Mouse (Mus musculus): ENCODE data around the gene Cfi.
A peak's percentile ranks its signal among the peaks of the same experiment; 100 is the strongest.

Gene Cfi

DNA sequence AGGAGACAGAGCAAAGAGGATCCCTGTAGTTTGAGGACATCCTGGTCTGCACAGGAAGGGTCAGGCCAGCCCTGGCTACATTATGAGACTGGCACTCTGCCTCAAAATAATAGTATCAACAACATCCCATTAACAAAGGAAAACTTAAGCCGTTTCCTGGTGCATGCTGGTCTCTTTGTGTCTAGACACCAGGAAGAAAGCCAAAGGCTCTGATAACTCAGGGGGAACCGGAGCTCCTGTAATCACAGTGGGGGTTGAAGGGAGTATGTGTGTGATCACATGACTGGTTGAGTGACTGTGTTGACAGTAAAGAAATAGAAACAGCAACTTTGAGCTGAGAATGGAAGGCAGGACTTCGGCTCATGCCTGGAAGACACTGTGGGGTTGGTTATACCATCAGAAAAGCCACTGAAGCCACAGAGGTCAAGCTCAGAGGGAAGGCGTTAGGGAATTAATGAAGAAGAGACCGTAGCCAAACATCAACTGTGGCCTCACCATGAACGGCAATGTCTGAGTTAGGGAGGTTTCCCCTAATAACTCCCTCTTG is at the start of gene Cfi:
Cfi (plus strand) TSS at position 497 of the 547 bp plus-strand sequence.
- no peak for DNase-seq (ENCODE audit: low read depth, low spot score)

DNA sequence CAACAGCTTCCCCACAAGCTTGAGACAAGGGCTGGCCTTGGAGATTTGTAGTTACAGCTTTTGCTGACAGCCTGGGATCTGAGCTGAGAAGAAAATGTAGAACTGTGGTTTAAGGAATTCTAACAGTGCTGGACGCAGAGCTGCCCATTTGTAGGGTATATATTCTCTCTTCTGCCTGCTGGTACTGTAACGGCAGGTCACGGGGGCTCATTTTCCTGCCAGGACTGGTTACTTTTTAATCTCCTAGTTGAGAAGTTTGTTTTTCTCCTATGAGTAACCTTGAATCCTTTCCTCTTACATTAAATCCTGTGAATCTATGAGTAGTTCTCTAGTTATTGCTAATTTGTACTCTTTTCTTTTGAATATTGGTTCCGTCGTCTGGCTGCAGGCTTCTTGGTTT is 41.9 kb upstream of the Cfi start:
- no peak for DNase-seq (ENCODE audit: low read depth, low spot score)

DNA sequence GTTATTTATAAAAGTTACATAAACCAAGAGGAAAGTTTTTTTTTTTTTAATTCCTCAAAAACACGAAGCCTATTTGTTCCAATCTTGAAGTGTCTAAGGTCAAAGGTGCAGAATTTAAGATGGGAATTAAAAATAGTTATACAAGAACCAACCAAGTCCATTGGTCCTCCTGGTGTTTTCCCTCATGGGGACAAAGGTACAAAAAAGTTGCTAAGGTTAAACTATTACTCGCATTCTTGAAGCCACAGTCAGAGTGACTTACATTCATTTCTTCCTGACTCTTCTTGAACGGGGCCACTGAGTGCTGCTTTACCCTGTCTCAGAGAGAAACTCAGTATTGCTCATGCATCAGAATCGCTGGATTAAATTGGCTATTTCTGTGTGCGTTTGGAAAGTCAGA is 38.3 kb upstream of the Cfi start:
- DNase-seq (ENCODE audit: low read depth, low spot score), result no peak

- DNase-seq (ENCODE audit: low read depth, low spot score), result no peak
Observed at GRCm38 (mm10) chr3:129798551-129798950, 37.1 kb upstream of the Cfi start.

DNA sequence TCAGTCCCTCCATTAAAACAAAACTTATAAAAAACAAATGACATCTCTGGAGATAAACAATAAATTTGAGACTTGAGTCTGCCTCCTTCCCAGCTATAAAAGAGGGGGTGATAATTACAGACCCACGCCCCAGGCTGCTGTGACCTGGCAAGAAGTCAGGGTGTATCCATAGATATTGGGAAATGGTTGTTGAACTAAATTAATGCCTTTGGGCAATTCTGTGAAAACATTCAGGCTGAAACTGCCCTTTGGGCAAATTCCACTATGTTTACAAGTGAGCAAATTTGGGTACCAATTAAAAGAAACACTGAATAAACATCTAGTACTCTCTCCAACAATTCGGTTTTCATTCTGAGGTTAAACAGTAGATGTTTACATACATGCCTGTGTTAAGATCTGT is 36.7 kb upstream of the Cfi start:
- no peak for DNase-seq (ENCODE audit: low read depth, low spot score)

GRCm38 (mm10) chr3:129803765-129804164 is 31.9 kb upstream of the Cfi start, which contains the start of gene Lrit3:
Gene Lrit3, minus strand, starts transcription at chr3:129804030.
- peak; percentile 69 for DNase-seq (ENCODE audit: low read depth, low spot score)

DNA sequence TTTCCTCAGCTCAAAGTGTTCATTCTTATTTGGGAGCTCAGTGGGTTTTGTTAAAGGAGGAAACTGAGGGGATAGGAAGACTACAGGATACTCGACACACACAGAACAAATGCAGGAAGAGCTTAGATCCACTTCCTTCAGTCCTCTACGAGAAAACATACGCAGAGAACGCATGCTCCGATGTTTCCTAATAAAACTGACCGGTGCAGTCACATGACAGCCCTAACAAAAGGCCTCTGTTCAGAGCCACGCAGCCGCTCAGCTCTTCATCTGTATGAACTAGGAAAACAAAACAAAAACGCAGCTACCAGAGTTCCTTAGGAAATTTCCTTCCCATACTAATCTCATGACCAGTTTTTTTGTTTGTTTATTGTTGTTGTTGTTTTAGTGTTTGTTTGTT is 14.8 kb upstream of the Cfi start:
- no peak for DNase-seq (ENCODE audit: low read depth, low spot score)

DNA sequence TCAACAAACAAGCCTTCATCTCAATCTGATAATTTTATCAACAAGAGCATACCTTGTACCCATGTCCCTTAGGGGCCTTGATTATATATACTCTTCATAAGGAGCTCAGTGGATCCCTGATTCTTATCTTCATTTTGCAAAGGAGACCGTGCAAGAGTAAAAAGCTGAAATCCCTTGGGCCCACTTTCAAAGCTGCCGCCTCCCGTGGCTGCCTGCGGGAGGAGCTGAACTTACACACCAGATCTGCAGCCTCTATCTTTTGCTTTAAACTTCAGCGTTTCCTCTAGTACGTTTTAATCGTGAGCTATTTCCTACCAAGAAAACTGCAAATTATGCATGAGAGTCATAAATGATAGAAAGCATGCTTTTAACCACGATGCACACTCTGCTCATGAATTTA is 13.9 kb upstream of the Cfi start:
- DNase-seq (ENCODE audit: low read depth, low spot score), result no peak

DNA sequence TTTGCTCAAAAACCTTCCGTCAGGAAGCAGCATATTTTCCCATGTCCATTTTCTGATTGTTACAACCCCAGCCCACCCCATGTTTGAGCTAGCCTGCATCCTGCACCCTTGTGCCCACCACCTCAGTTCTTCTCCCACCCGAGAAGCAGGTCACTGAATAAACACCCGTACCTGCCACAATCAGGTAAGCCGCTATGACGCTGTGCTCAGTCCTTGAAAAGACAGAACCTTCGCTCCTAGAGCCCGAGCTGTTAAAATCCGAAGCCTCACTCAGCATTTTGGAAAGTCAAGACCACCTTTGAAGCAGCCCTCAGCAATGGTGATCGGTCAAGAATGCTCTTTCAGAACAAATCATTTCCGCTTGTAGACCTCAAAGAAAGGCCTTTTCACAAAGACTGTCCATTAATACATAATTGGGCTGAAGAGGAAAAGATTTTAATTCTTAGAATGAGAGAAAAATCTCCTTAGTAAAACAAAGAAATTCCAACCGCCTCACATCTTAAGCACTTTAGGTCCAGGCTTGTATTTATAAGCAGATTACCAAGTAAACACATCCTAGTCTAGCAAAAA is 13.4 kb upstream of the Cfi start, which contains the start of gene Rrh:
Rrh (minus strand) TSS at position 382 of the 570 bp plus-strand sequence.
- no peak for DNase-seq (ENCODE audit: low read depth, low spot score)

- DNase-seq (ENCODE audit: low read depth, low spot score), result no peak
Observed at GRCm38 (mm10) chr3:129823293-129823692, 12.4 kb upstream of the Cfi start.

DNA sequence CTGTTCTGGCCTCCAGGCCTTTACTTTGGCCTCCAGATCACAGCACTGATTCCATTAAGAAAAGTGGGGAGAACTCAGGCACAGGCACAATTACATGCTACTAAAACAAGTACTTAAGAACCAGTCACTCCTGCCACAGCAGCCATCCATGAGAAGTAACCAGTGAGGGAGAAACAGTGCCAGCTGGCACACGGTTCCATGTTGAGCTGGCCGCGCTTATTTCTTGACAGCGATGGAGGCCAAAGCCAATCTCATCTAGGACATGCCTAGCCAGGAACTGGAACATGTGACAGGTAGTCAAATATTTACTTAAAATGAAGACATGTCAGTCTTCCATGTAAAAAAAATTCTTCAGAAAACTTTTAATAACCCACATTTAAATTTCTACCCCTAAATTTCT is 11.5 kb upstream of the Cfi start:
- no peak for DNase-seq (ENCODE audit: low read depth, low spot score)

- no peak for DNase-seq (ENCODE audit: low read depth, low spot score)
Observed at GRCm38 (mm10) chr3:129824891-129825290, 10.8 kb upstream of the Cfi start.

- DNase-seq (ENCODE audit: low read depth, low spot score), result no peak
Observed at GRCm38 (mm10) chr3:129826691-129827090, 9.0 kb upstream of the Cfi start.

GRCm38 (mm10) chr3:129827691-129828090 is 8.0 kb upstream of the Cfi start:
- DNase-seq (ENCODE audit: low read depth, low spot score), result no peak

GRCm38 (mm10) chr3:129830626-129831025 is 5.1 kb upstream of the Cfi start:
- DNase-seq (ENCODE audit: low read depth, low spot score), result no peak

GRCm38 (mm10) chr3:129831035-129831568 is 4.6 kb upstream of the Cfi start, which contains the start of gene Gar1:
Gene Gar1, minus strand, starts transcription at chr3:129831396.
- DNase-seq (ENCODE audit: low read depth, low spot score), result peak; percentile 95

DNA sequence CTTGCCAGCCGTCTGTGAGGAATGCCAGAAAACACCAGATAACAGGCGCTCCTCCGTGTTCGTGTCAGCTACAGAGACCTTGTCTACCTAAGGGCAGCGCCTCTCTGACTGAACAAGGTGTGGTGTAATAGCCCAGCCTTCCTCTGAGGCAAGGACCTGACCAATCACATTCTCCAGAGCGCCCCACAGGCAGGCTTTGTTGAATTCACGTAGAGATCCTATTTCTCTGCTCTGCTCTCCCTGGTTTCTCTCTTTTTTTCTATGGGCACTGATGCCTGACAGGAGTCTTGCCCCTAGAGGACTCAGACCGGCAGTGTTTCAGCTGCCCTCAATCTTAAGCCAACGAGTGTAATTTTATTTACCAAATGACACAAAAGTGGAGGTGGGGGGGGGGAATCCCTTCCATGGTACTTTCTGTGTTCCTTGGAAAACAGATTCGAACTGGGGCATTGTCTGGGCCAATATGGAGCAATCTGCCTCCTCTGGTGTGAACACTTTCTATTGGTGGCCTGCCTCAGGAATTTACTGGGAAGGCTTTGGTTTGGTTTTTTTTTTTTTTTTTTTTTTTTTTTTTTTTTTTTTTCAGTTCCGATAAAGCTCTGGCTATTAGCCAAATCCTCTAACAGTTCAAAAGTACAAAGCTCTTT is 490 bp downstream of the Cfi start:
- DNase-seq (ENCODE audit: low read depth, low spot score), result no peak

- no peak for DNase-seq (ENCODE audit: low read depth, low spot score)
Observed at GRCm38 (mm10) chr3:129836965-129837364, 1.3 kb downstream of the Cfi start.

- DNase-seq (ENCODE audit: low read depth, low spot score), result no peak
Observed at GRCm38 (mm10) chr3:129838017-129838416, 2.3 kb downstream of the Cfi start.

GRCm38 (mm10) chr3:129845868-129846267 is 10.2 kb downstream of the Cfi start:
- DNase-seq (ENCODE audit: low read depth, low spot score), result no peak

- DNase-seq (ENCODE audit: low read depth, low spot score), result no peak
Observed at GRCm38 (mm10) chr3:129846846-129847245, 11.2 kb downstream of the Cfi start.

DNA sequence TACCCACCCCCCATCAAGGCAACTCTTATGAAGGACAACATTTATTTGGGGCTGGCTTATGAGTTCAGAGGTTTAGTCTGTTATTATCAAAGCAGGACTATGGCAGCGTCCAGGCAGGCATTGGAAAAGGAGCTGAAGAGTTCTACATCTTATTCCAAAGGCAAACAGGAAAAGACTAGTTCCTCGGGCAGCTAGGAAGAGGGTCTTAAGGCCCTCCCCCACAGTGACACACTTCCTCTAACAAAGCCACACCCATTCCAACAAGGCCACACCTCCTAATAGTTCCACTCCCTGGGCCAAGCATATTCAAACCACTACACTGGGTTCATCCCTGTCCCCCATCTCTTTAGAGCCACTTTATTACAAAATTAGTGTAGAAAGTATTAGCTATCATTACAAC is 26.9 kb downstream of the Cfi start:
- DNase-seq (ENCODE audit: low read depth, low spot score), result no peak

DNA sequence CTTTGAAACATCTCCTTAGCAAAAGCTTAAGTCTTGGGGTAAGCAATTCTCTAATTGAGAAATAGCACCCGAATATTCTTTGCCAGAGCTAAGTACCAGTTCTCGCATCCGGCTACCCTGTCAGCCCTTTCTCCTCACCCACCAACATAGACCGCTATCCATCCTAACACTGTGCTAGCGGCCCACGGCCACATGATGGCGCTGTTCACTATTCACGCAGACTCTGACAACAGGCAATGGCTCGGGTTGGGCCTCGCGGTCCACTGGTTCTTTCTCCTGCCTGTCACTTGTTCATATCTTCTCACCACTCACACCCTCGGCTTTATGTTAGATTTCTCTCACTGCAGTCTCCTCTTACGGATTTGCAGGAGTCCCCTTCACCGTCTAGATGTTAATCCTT is 28.0 kb downstream of the Cfi start:
- DNase-seq (ENCODE audit: low read depth, low spot score), result no peak

Data from retina, adult 2 months (tissue).